Mouse (Mus musculus) urinary bladder, adult 2 months (tissue): Measurements from ENCODE around the gene Fndc3a. TPM values are rescaled to one million over a fixed set of nuclear protein-coding genes. Genes with fewer than 3 reads are reported as not detected.

Source experiments
- DNase-seq: peaks from one replicate; pipeline ENCODE4 v3.0.0; 2022; ENCODE audit warnings: low spot score
- polyA plus RNA-seq: library from polyadenylated mRNA; depleted of rRNA; stranded (reverse); fragments of >200 nt; gene quantifications from 2 replicates; pipeline ENCODE4 v1.2.3, GENCODE M21; 2012; rRNA removed

Fndc3a gene
- polyA plus RNA-seq, 1 experiment, result 19.7 TPM

DNA sequence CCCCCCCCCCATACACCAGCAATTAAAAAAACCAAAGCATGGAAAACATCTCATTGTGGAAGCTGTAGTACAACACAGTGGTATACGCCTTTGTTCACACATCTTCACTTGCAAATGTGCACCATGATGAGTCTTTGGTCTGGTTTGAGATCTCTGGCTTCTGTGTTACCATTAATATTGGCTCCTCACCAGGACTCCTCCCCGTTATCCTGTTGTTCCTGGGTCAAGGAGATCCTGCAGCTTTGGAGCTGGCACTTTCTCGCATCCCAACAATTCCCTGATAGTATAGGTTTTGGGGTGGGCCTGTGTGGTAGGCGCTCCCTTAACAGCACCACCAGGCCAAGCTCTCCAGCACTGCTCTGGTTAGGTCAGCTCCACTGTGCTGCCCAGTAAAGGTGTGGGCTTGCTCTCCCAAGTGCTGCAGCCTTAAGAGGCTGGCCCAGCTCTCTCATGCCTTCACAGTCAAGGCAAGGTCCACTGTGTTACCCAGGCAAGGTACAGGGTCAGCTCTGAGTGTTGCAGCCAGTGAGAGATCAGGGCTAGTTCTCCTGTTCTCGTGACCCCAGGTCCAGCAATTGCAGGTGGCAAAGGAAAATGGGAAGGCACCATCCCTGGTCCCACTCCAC is 173.3 kb downstream of the Fndc3a start:
- no peak for DNase-seq

DNA sequence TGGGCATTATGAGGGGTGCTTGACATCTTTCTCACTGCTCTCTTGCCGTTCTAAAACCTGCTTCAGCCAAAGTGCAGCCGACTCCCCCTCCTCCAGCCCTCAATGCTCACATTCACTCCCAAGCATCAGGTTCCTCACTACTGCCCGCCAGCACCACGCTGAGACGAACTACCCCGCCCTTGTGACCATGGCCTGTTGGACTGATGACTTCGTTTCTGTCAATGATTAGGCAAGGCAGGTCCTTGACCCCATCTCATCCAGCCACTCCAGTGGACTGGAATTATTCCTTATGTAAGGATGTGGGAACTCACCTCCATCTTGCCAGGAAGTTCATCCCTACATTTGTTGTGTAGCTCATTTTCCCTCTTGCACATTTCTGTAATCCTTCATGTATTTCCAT is 175.9 kb downstream of the Fndc3a start:
- no peak for DNase-seq

DNA sequence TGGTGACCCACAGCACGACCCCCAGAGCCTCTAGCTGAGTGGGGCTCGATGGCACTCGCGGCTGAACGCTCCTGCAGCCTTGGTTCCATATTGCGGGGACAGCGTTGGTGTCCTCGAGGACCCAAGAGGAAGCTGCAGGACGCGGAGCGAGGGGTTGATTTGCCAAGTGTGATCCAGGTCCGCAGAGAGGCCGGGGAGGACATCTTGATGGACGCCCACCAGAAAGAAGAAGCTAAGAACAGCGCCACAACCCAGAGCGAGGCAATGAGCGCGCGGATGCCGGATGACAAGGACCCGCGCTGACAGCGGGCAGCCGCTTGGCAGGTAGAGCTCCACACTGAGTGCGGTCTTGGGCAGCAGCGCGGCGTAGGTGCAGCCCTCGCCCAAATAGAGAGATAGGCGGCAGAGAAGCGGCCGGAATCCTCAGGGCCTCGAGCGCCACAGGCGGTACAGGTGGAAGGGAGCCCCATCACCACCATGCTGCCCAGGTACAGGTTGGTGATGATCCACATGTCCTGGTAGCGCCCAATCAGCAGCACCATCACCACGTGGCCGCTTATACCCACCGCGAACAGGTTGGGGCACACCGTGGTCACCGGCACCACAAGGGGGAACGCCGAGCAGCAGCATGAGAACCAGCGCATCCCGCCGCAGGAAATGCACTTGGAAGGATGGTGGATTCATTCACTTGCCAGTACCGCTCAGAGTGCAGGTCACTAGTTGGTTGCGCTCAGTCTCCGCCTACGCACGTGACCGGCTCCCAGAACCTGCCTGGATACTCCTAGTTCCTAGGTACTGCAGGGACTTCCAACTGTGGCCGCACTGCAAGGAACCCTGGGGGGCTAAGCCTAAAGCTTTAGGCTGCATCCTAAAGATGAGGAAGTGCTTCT is 177.5 kb downstream of the Fndc3a start:
- DNase-seq, result no peak

DNA sequence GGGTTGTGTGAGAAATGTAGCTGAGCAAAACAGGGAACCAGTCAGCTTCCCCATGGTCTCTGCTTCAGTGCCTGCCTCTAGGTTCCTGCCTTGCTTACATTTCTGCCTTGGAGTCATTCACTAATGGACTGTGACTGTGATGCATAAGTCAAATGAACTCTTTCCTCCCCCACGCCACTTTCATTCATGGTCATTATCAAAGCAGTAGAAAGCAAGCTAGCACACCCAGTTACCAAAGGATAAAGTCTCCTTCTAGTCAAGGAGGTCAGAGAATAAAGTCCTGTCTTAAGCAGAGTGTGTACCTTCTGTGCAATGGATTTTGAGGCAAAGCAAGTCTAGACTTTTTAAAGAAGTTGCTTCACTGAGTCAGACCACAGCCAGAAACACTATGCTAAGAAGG is 182.7 kb downstream of the Fndc3a start:
- DNase-seq, result no peak

DNA sequence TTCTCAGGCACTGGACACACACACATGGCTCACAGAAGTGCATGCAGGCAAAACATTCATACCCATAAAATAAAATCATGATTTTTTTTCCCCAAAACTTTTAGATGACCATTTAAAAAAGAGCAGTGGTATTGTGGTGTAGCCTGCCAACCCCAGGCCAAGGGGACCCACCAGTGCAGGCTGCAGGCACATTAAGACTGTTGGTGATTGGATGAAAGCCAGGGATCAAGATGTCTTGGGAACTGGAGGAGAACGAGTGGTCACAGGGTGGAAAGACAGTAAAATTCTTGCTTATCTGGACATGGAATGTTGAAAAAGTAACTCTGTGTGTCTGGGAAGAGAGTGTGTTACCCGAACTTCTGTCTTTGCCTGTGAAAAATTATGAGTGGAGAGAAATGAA is 190.2 kb downstream of the Fndc3a start:
- DNase-seq, result no peak

DNA sequence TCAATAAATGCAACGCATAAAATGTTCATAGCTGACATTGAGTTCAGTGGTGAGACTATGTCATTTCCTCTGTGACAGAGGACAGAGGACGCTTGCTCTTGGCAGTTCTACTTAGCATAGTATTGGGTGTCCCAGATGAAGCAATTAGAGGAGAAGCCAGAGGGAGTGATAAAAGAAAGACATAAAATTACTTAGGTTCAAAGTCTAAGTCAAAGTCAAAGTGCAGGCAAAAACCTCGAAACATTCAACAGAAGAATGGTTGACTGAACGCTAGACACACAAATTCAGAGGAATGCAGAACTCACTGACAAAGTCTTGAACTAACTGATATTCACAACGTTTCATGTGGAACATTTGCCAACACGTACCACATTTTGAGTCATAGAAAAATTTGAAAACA is 191.0 kb downstream of the Fndc3a start:
- DNase-seq, result no peak

DNA sequence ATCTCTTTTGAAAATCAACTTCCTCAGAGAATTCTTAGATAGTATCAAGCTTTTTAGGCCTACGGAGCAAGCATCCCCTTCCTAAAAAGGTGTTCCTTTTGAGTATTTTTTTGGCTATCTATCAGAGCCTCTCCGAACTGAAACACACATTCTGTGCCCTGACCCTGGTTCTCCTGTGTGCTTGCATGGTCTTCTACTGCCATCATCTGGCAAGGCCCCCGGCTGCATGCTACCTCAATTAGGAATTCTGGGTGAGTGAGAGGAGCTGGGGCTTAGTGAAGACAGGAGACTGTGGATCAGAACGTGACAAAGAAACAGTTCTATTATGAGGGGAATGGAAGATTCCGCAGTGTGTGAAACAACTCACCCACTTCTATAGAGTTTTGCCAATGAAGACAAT is 193.4 kb downstream of the Fndc3a start:
- DNase-seq, result peak; percentile 30

DNA sequence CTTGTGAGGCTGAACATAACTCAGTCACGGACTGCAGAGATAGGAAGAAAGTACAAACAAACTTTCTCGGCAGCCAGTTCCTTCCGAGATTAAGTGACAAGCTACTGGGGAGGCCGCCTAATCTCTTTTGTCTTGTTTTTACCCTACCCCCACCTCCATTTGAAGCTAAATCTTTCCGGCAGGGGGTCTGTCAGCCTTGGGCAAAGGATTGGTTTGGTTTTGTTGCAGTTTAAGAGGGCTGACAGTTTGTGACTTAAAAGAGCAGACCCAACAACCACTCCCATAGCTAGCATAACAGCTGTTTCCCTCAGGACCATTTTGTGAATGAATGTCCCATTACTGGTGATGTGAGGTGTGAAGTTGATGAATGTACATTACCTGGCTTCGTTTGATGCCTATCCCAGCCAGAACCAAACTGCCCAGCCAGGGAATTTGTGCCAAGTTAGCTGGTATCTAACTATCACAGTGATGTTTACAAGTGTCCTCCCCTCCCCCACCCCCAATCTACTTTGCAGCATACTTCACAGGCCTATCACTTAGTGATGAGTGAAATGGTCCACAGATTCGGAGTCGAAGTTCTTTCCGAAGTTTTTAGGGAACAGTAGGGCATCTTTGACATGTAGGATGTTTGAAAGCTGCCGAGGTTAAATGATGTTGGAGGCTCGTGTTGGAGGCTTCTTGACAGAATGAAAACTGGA is 202.9 kb downstream of the Fndc3a start:
- DNase-seq, result no peak

DNA sequence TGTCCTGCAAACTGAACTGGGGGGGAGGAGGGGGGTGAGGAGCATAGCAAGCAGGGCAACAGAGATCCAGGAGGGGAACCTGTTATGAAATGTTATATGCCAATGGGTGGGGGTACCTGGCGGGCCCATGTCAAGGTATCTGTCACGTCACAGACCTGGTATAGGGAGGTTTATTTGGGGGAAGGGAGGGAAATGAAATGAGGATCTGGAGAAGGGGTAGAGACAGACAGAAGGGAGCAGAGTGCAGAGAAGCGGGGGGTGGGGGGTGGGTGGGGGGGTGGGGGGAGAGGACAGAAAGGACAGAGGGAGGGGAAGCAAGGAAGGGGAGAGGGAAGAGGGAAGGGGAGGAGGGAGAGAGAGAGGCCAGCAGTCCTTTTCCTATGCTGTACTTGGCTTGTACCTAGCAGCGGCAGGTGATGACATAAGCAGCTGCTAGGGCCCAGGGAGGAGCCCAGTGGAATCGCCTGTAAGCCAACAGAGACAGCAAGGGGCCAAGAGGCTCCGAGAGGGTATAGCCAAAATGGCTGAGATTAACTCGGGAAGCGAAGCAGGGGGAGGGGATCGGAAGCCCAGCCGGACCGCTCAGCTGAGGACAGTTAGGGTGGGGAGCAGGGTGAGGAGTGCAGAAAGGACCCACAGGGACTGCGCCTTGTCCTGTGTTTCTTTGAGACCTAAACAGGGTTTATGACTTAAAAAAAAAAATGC is 203.6 kb downstream of the Fndc3a start:
- peak; percentile 29 for DNase-seq

DNA sequence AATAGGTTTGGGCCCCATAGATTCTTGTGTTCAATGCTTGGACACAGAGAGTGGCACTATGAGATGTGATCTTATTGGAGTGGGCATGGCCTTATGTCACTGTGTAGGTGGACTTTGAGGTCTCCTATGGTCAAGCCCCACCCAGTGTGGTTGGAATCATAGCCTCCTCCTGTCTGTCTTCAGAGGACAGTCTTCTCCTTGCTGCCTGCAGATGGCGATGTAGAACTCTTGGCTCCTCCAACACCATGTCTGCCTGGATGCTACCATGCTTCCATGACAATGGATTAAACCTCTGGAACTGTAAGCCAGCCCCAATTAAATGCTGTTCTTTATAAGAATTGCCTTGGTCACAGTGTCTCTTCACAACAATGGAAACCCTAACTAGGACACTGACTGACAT is 204.8 kb downstream of the Fndc3a start:
- DNase-seq, result no peak

DNA sequence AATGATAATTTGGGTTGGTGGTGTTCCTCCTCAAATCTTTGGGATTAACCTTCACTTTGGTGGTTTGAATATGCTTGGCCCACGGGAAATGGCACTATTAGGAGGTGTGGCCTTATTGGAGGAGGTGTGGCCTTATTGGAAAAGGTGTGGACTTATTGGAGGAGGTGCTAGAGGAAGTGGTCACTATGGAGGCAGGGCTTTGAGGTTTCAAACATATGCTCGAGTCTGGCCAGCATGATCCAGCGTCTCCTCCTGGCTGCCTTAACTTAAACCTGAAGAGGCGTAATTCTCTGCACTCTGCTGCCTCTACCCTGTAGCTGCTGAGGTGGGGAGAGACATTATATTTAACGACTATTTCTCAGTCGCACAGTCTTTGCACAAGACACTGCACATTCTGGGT is 206.6 kb downstream of the Fndc3a start:
- no peak for DNase-seq

DNA sequence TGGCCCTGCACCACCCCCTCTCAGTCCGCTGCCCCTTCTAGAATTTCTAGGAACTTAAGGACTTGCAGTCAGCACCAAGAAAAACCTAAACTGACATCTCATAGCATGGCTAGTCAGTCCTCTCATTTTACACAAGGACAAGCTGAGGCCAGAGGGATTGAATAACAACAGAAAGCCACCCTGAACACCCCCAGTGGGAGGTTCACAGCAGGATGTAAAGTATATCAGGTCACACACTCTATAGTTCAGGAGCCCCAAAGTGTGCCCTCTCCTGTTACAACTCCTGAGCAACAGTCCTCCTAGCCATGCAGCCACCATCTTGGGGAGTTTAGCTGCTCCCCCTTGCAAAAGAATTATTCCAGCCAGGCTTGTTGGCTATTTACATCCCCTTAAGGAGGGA is 216.0 kb downstream of the Fndc3a start:
- no peak for DNase-seq

DNA sequence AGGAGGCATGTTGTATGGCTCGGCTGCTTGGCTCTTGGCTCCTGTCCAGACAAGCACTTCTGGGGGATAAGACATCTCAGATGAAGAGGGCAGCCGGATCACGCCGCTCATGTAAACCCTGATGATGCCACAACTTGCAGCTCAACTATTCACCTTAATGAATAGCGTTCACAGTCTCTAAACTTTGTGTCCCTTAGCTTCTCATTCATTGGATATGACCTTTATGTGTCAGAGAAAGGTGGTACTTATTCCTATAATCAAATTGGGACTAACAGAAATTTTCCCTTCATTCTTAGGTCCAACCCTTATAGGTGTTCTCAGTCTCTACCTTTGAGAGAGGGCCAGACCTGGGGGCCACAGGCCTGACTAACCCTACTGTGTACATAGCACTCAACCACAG is 218.1 kb downstream of the Fndc3a start, which contains the start of gene Gm9195:
Gene Gm9195, minus strand, starts transcription at position 101 of the 400 bp plus-strand sequence.
- no peak for DNase-seq

DNA sequence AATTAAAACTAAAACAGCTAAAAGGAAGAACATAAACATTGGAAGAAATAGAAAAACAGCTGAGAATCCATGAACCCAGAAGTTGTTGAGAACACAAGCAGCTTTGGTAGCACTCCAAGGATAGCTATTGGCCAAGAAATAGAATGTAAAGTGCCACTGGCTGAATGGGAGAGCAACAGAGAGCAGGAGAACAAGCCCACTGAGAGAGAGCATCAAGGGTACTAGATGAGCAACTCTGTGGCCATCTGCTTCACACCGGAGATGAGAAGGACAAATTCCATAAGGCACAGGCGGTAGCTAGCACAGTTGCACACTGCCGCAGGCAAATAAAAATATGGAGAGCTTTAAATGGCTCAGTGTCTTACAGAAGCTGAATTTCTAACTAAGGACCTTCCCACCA is 219.4 kb downstream of the Fndc3a start:
- DNase-seq, result no peak

Other genes with a start within 250 kb of the Fndc3a start
- 0.06 and 0.07 TPM in 2 replicates for gene Gm9195, start 218.2 kb downstream of the Fndc3a start, polyA plus RNA-seq